Mouse (Mus musculus) right cerebral cortex, adult 2 months (tissue): Measurements from ENCODE around the gene Hfm1.

ENCODE experiments used
- DNase-seq, 2 experiments: peaks; one replicate each; pipeline ENCODE4 v3.0.0; 2021 to 2022; ENCODE audit warnings: low spot score in 2 of 2

Hfm1 gene

GRCm38 (mm10) chr5:106847045-106847444 is 79.1 kb downstream of the Hfm1 start:
- no peak for DNase-seq

GRCm38 (mm10) chr5:106843906-106844305 is 82.2 kb downstream of the Hfm1 start:
- DNase-seq = no peak

- DNase-seq = no peak
These were observed 93.1 kb downstream of the Hfm1 start for GRCm38 (mm10) chr5:106833025-106833424.

GRCm38 (mm10) chr5:106831401-106831800 is 94.7 kb downstream of the Hfm1 start:
- DNase-seq = no peak

- no peak for DNase-seq
These were observed 95.3 kb downstream of the Hfm1 start for GRCm38 (mm10) chr5:106830775-106831174.

GRCm38 (mm10) chr5:106826740-106827139 is 99.4 kb downstream of the Hfm1 start:
- DNase-seq = no peak

- no peak for DNase-seq
These were observed 100.1 kb downstream of the Hfm1 start for GRCm38 (mm10) chr5:106826044-106826443.

- DNase-seq = peak; percentile 33 to 48
These were observed 100.7 kb downstream of the Hfm1 start for GRCm38 (mm10) chr5:106825301-106825853.

- no peak for DNase-seq
These were observed 101.4 kb downstream of the Hfm1 start for GRCm38 (mm10) chr5:106824716-106825115.

- no peak for DNase-seq
These were observed 106.5 kb downstream of the Hfm1 start for GRCm38 (mm10) chr5:106819630-106820029.

- no peak for DNase-seq
These were observed 110.0 kb downstream of the Hfm1 start for GRCm38 (mm10) chr5:106815923-106816654.

- DNase-seq = no peak
These were observed 111.5 kb downstream of the Hfm1 start for GRCm38 (mm10) chr5:106814611-106815010.

- peak; percentile 31 to 55 for DNase-seq
These were observed 123.0 kb downstream of the Hfm1 start for GRCm38 (mm10) chr5:106803094-106803493.

- peak; percentile 88 to 93 for DNase-seq
These were observed 124.0 kb downstream of the Hfm1 start for GRCm38 (mm10) chr5:106801886-106802798.

GRCm38 (mm10) chr5:106801215-106801863 is 124.8 kb downstream of the Hfm1 start:
- no peak for DNase-seq

- DNase-seq = no peak
These were observed 128.2 kb downstream of the Hfm1 start for GRCm38 (mm10) chr5:106797896-106798295.

- no peak for DNase-seq
These were observed 134.9 kb downstream of the Hfm1 start for GRCm38 (mm10) chr5:106791241-106791572.

GRCm38 (mm10) chr5:106790496-106791240 is 135.5 kb downstream of the Hfm1 start:
- no peak for DNase-seq
